Mouse (Mus musculus): Measurements from ENCODE around the gene Unc50. TPM values are rescaled to one million over a fixed set of nuclear protein-coding genes. Genes with fewer than 3 reads are reported as not detected.

Gene Unc50
- polyA plus RNA-seq, 1 experiment from 2014 or later = 143 TPM

DNA sequence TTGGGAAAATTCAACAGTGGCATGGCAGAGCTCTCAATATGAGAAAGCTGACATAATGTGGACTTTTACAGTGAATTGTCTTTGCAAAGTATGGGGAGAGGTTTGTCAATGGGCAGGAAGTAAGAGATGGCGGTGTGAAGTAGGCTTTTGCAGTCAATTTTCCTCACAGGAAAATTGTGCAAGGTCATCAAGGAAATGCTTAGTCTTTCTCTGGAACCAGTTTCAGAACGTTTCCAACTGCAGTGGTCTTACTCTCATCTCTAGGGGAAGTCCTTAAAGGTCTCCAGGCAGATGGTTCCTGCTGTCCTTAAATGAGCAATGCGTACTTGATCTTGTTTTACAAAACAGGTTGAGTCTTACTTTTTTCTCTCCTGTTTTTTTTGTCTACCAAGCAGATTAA lies 57.1 kb downstream of the Unc50 start:
- H3K9me3 ChIP-seq (ENCODE audit: control insufficient read depth, low read length) = no peaks in the 10 kb centered on the region
- ATAC-seq (ENCODE audit: low FRiP score, low TSS enrichment) = no peak
- no peaks in the 10 kb centered on the region for H3K36me3 ChIP-seq (ENCODE audit: control insufficient read depth, insufficient read depth, low read length)
- WGBS = 81% methylated on average over 3 of the region's 3 CpGs
- no peaks in the 10 kb centered on the region for H3K4me1 ChIP-seq (ENCODE audit: control insufficient read depth, insufficient read depth, low read length)
- H3K4me2 ChIP-seq (replicated peaks; ENCODE audit: low read depth, low read length) = no peak overlapping the region
- no peak overlapping the region for H3K4me3 ChIP-seq (ENCODE audit: low read length)
- H3K9ac ChIP-seq (ENCODE audit: low read depth, low read length) = no peak overlapping the region
- no peak overlapping the region for H3K27ac ChIP-seq (ENCODE audit: low read depth, low read length)
- H3K27me3 ChIP-seq (ENCODE audit: control insufficient read depth, insufficient read depth, low read length) = no peaks in the 10 kb centered on the region

DNA sequence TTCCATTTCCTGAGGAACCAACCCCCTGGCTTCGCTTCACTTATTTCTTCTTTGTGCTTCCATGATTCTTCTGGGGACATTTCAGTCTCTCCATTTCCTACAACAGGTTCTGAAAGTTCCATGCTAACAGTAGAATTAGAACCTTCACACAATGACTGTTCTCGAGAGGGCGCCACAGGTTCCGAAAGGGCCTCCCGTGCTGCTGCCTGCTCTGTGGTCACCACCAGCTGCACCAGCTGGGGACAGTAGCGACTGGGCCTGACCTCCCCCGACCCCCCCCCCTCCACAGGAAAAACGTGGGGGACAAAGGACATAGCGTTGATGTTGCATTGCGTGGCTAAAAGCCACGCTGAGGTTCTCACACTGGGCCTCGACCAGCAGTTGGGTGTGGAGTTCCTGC lies 58.6 kb downstream of the Unc50 start:
- Histone ChIP-seq H3K4me2 (replicated peaks; ENCODE audit: low read depth, low read length) (no peak overlapping the region), H3K9ac (ENCODE audit: low read depth, low read length) (no peak overlapping the region), H3K27ac (ENCODE audit: low read depth, low read length) (no peak overlapping the region), H3K36me3 (ENCODE audit: control insufficient read depth, insufficient read depth, low read length) (no peaks in the 10 kb centered on the region), H3K27me3 (ENCODE audit: control insufficient read depth, insufficient read depth, low read length) (no peaks in the 10 kb centered on the region), H3K4me3 (ENCODE audit: low read length) (no peak overlapping the region), H3K4me1 (ENCODE audit: control insufficient read depth, insufficient read depth, low read length) (no peaks in the 10 kb centered on the region), H3K9me3 (ENCODE audit: control insufficient read depth, low read length) (no peaks in the 10 kb centered on the region)
- no peak for ATAC-seq (ENCODE audit: low FRiP score, low TSS enrichment)
- 88% methylated on average over 12 of the region's 12 CpGs for WGBS

Other genes starting within 250 kb of the Unc50 start
- gene Cnga3, start 215.7 kb upstream of the Unc50 start, polyA plus RNA-seq (2014; fragmentation: Nextera tagmentation; extraction: Ambion mirVana) = not detected in 2 replicates
- 17.8 and 18.6 TPM in 2 replicates for gene Inpp4a, start 130.3 kb upstream of the Unc50 start, polyA plus RNA-seq (2014; fragmentation: Nextera tagmentation; extraction: Ambion mirVana)
- gene Coa5, start within 50 bp of the Unc50 start, polyA plus RNA-seq (2014; fragmentation: Nextera tagmentation; extraction: Ambion mirVana) = 29.4 and 58.5 TPM in 2 replicates
- gene Mgat4a, start 110.9 kb downstream of the Unc50 start, polyA plus RNA-seq (2014; fragmentation: Nextera tagmentation; extraction: Ambion mirVana) = 7.1 and 9.5 TPM in 2 replicates

All from kidney, embryonic 14.5 days (tissue).